Mouse (Mus musculus) hindbrain, embryonic 16.5 days (tissue): ENCODE data around the gene Trpm8. TPM values are rescaled to one million over a fixed set of nuclear protein-coding genes. Genes with fewer than 3 reads are reported as not detected.

ENCODE experiments used
- ATAC-seq: fragments of 200-750 bp; cut with Nextera tagmentation; 2 replicates; pipeline ENCODE4 v1.8.0; 2017; ENCODE audit warnings: moderate TSS enrichment, moderate library complexity
- H3K27ac ChIP-seq: fragments of 300-500 bp; sonication (generic); 2 replicates; pipeline ENCODE4 v1.5.1; 2014; ENCODE audit warnings: low read depth, mild to moderate bottlenecking, control low read depth, low read length, moderate library complexity
- H3K27me3 ChIP-seq: fragments of 300-500 bp; sonication (generic); replicated peaks from 2 replicates; pipeline ENCODE4 v1.6.1; 2014; ENCODE audit warnings: low read length; ENCODE audit not compliant: control insufficient read depth, insufficient read depth
- H3K36me3 ChIP-seq: fragments of 300-500 bp; sonication (generic); 2 replicates; pipeline ENCODE4 v1.6.1; 2014; ENCODE audit warnings: mild to moderate bottlenecking, low read length, moderate library complexity, mixed read lengths; ENCODE audit not compliant: control insufficient read depth, insufficient read depth
- H3K4me1 ChIP-seq: fragments of 300-500 bp; sonication (generic); 2 replicates; pipeline ENCODE4 v1.6.1; 2014; ENCODE audit warnings: low read depth, low read length; ENCODE audit not compliant: control insufficient read depth, insufficient read depth
- H3K4me2 ChIP-seq: fragments of 300-500 bp; sonication (generic); 2 replicates; pipeline ENCODE4 v1.6.1; 2014; ENCODE audit warnings: mild to moderate bottlenecking, low read length, control low read depth, moderate library complexity
- H3K4me3 ChIP-seq: fragments of 300-500 bp; sonication (generic); 2 replicates; pipeline ENCODE4 v1.5.1; 2014; ENCODE audit warnings: mild to moderate bottlenecking, low read length, control low read depth, moderate library complexity
- H3K9ac ChIP-seq: fragments of 300-500 bp; sonication (generic); 2 replicates; pipeline ENCODE4 v1.6.1; 2014; ENCODE audit warnings: low read depth, mild to moderate bottlenecking, control low read depth, low read length, moderate library complexity
- H3K9me3 ChIP-seq: fragments of 300-500 bp; sonication (generic); 2 replicates; pipeline ENCODE4 v1.6.1; 2014; ENCODE audit warnings: mild to moderate bottlenecking, low read length, moderate library complexity; ENCODE audit not compliant: control insufficient read depth
- WGBS: fragments of 180-500 bp; shearing (Covaris S2); extraction: QIAGEN DNeasy Blood & Tissue Kit; methylation state at CpG from one replicate; pipeline ENCODE4 v1.1.7; 2014; 5-methylcytosine and 5-hydroxymethylcytosine counted together
- polyA plus RNA-seq: library from polyadenylated mRNA; unstranded; fragments of >200 nt; fragmentation: Nextera tagmentation; extraction: Ambion mirVana; gene quantifications from 2 replicates; pipeline ENCODE4 v1.2.1, GENCODE M21; 2015

Gene Trpm8
- polyA plus RNA-seq, 1 experiment from 2014 or later = 0.10 TPM

GRCm38 (mm10) chr1:88284228-88284945 lies 6.9 kb downstream of the Trpm8 start:
- Histone ChIP-seq H3K27ac (no peak overlapping the region), H3K9me3 (peaks cover 51% of the 10 kb centered on the region), H3K27me3 (no peaks in the 10 kb centered on the region), H3K4me1 (no peaks in the 10 kb centered on the region), H3K9ac (no peak overlapping the region), H3K36me3 (no peaks in the 10 kb centered on the region), H3K4me2 (no peak overlapping the region), H3K4me3 (no peak overlapping the region)
- 0 out of 2 replicates have a peak, but pooled peaks have one; percentile 17 for ATAC-seq
- WGBS = 64% methylated on average over 10 of the region's 10 CpGs

GRCm38 (mm10) chr1:88284946-88285320 lies 7.5 kb downstream of the Trpm8 start:
- no peaks in the 10 kb centered on the region for H3K4me1 ChIP-seq
- WGBS = 60% methylated on average over 7 of the region's 7 CpGs
- H3K4me2 ChIP-seq = no peak overlapping the region
- peaks cover 53% of the 10 kb centered on the region for H3K9me3 ChIP-seq
- H3K4me3 ChIP-seq = no peak overlapping the region
- H3K36me3 ChIP-seq = no peaks in the 10 kb centered on the region
- no peak for ATAC-seq
- H3K27me3 ChIP-seq = no peaks in the 10 kb centered on the region
- no peak overlapping the region for H3K27ac ChIP-seq
- no peak overlapping the region for H3K9ac ChIP-seq

DNA sequence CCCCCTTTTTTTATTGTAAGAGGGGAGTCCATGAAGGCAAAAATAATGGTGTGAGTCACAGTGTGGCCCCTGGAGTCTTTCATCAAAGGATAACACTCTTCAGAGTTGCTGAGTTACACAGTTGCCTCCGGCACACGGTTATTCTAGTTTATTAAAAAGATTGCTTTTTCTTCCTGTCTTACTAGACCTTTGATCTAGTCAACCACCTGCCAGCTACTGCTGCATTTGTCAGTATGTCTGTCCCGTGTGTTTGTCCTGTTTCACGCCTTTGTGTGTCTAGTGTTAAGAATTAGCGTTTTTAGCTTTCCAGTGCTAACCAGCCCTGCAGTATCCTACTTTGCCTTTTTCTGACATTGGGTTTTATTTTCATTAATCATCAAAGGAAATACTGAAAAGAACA lies 8.2 kb downstream of the Trpm8 start:
- H3K36me3 ChIP-seq = no peaks in the 10 kb centered on the region
- ATAC-seq = no peak
- peaks cover 57% of the 10 kb centered on the region for H3K9me3 ChIP-seq
- H3K4me2 ChIP-seq = no peak overlapping the region
- H3K4me1 ChIP-seq = no peaks in the 10 kb centered on the region
- no peak overlapping the region for H3K27ac ChIP-seq
- H3K9ac ChIP-seq = no peak overlapping the region
- WGBS = 73% methylated on average over 5 of the region's 5 CpGs
- no peak overlapping the region for H3K4me3 ChIP-seq
- no peaks in the 10 kb centered on the region for H3K27me3 ChIP-seq

- no peak overlapping the region for H3K4me2 ChIP-seq
- H3K27ac ChIP-seq = no peak overlapping the region
- H3K27me3 ChIP-seq = no peaks in the 10 kb centered on the region
- WGBS = 82% methylated on average over 15 of the region's 15 CpGs
- peaks cover 58% of the 10 kb centered on the region for H3K9me3 ChIP-seq
- no peak overlapping the region for H3K9ac ChIP-seq
- H3K4me3 ChIP-seq = no peak overlapping the region
- ATAC-seq = no peak
- no peaks in the 10 kb centered on the region for H3K4me1 ChIP-seq
- no peaks in the 10 kb centered on the region for H3K36me3 ChIP-seq
Measured at GRCm38 (mm10) chr1:88286136-88286845, 8.8 kb downstream of the Trpm8 start.

GRCm38 (mm10) chr1:88286887-88287696 lies 9.6 kb downstream of the Trpm8 start:
- no peak for ATAC-seq
- WGBS = 77% methylated on average over 13 of the region's 13 CpGs
- H3K4me3 ChIP-seq = no peak overlapping the region
- H3K27me3 ChIP-seq = no peaks in the 10 kb centered on the region
- H3K4me2 ChIP-seq = no peak overlapping the region
- no peaks in the 10 kb centered on the region for H3K4me1 ChIP-seq
- H3K27ac ChIP-seq = no peak overlapping the region
- no peak overlapping the region for H3K9ac ChIP-seq
- peaks cover 66% of the 10 kb centered on the region for H3K9me3 ChIP-seq
- no peaks in the 10 kb centered on the region for H3K36me3 ChIP-seq

GRCm38 (mm10) chr1:88287697-88287980 lies 10.2 kb downstream of the Trpm8 start:
- ATAC-seq = no peak
- Histone ChIP-seq H3K4me2 (no peak overlapping the region), H3K9ac (no peak overlapping the region), H3K4me3 (no peak overlapping the region), H3K27me3 (no peaks in the 10 kb centered on the region), H3K36me3 (no peaks in the 10 kb centered on the region), H3K9me3 (peaks cover 68% of the 10 kb centered on the region), H3K27ac (no peak overlapping the region), H3K4me1 (no peaks in the 10 kb centered on the region)
- WGBS = 38% methylated on average over 5 of the region's 5 CpGs

DNA sequence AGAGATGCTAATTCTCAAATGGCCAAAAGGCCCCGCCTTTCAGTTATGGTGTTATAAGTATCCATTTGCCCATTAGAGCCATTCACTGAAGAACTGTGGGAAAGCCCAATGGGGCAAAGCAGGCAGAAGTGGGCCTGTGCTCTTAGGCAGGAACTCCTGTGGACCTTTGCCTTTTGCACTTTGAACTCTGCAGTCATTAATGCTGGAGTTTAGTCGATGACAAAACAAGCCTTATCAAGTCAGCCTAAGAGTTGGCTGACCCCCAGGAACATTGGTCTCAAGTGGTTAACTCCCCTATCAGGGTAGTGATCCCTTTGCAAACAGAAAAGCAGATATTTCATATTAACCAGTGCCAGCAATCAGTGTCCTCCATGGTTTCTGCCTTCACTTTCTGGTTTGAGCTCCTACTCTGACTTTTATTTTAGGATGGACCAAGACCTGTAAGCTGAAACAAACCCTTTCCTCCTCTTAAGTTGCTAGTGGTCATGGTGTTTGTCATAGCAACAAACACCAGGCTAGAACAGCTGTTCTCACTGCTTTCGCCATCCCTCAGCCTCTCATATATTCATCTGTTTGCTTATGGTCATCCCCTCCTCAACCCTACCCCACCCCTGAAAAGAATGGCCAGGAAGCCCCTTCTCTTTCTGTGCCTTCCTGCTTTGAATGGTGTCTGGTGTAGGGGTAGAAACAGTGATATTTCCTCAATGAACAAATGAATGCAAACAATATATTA lies 10.8 kb downstream of the Trpm8 start:
- no peak overlapping the region for H3K27ac ChIP-seq
- 46% methylated on average over 3 of the region's 3 CpGs for WGBS
- no peak overlapping the region for H3K4me2 ChIP-seq
- ATAC-seq = no peak
- H3K36me3 ChIP-seq = no peaks in the 10 kb centered on the region
- no peak overlapping the region for H3K4me3 ChIP-seq
- no peak overlapping the region for H3K9ac ChIP-seq
- peaks cover 65% of the 10 kb centered on the region for H3K9me3 ChIP-seq
- H3K4me1 ChIP-seq = no peaks in the 10 kb centered on the region
- no peaks in the 10 kb centered on the region for H3K27me3 ChIP-seq

DNA sequence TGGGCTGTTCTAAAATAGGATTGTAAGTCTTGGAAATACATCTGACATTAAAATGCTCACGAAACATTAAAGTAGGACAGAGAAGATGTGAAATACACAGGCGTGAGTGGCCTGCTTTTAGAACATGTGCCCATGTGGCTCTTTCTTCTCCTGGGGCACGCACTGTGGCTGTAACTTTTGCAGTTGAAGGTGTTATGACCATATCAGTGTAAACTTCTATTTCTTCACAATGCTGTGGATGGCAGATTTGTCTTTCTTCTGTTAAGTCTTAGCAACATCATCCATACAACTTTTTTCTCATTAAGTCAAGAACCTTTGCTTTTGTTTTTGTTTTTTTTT lies 11.3 kb downstream of the Trpm8 start:
- Histone ChIP-seq H3K9me3 (peaks cover 60% of the 10 kb centered on the region), H3K4me3 (no peak overlapping the region), H3K4me1 (no peaks in the 10 kb centered on the region), H3K36me3 (no peaks in the 10 kb centered on the region), H3K9ac (no peak overlapping the region), H3K27ac (no peak overlapping the region), H3K27me3 (no peaks in the 10 kb centered on the region), H3K4me2 (no peak overlapping the region)
- ATAC-seq = no peak
- 73% methylated on average over 3 of the region's 3 CpGs for WGBS

DNA sequence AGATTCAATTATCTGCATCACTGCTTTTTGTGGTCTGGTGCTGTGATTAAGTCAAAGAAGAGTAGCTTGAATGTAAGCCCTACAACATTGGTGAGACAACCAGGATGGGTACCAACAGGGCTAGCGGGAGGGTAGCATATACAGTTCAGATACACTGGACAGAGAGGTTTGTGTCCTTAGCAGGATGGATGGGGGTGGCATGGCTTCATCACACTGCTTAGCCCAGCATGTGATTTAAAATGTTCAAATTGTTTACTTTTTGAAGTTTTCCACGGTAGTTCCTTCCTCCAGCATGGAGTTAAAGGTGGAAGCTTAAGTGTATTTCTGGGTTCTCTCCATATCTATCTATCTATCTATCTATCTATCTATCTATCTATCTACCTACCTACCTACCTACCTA lies 11.7 kb downstream of the Trpm8 start:
- WGBS = 53% methylated on average over 2 of the region's 2 CpGs

More for the DNA sequence above, 11.7 kb downstream of the Trpm8 start:
- no peaks in the 10 kb centered on the region for H3K36me3 ChIP-seq
- peaks cover 56% of the 10 kb centered on the region for H3K9me3 ChIP-seq
- H3K27me3 ChIP-seq = no peaks in the 10 kb centered on the region
- no peak overlapping the region for H3K4me2 ChIP-seq
- no peak overlapping the region for H3K27ac ChIP-seq
- no peak overlapping the region for H3K4me3 ChIP-seq
- H3K9ac ChIP-seq = no peak overlapping the region
- no peaks in the 10 kb centered on the region for H3K4me1 ChIP-seq
- ATAC-seq = no peak
